Mouse (Mus musculus) MEL (cell line): ENCODE data around the gene U90926. TPM values are rescaled to one million over a fixed set of nuclear protein-coding genes. Genes with fewer than 3 reads are reported as not detected.

Experiments
- DNase-seq: peaks from one replicate; pipeline ENCODE4 v3.0.0; 2011; ENCODE audit warnings: low read depth, low spot score
- H3K27ac ChIP-seq: 2 replicates; pipeline ENCODE4 v1.5.1; 2012; ENCODE audit warnings: low read depth, mild to moderate bottlenecking, control low read depth, low read length, moderate library complexity; ENCODE audit not compliant: control insufficient read depth
- H3K27me3 ChIP-seq, 2 experiments: fragments of 150-350 bp in 1 of 2; sonication (generic) in 1 of 2; 2 replicates each; pipeline ENCODE4 v1.6.1; 2012; ENCODE audit warnings: low read length in 2 of 2, mild to moderate bottlenecking in 2 of 2, improper control_type of control experiment in 1 of 2, moderate library complexity in 1 of 2; ENCODE audit not compliant: insufficient read depth in 2 of 2, control insufficient read depth in 1 of 2
- H3K36me3 ChIP-seq, 2 experiments: 2 replicates each; pipeline ENCODE4 v1.6.1; 2012 to 2014; ENCODE audit warnings: low read length in 2 of 2, improper control_type of control experiment in 1 of 2, inconsistent platforms in 1 of 2, mild to moderate bottlenecking in 1 of 2; ENCODE audit not compliant: insufficient read depth in 2 of 2, control insufficient read depth in 1 of 2
- H3K4me1 ChIP-seq, 2 experiments: fragments of 150-350 bp in 1 of 2; sonication (generic) in 1 of 2; 2 replicates each; pipeline ENCODE4 v1.6.1; 2012; ENCODE audit warnings: low read length in 2 of 2, improper control_type of control experiment in 1 of 2, mild to moderate bottlenecking in 1 of 2; ENCODE audit not compliant: insufficient read depth in 2 of 2, control insufficient read depth in 1 of 2
- H3K4me3 ChIP-seq, 2 experiments: fragments of 150-350 bp in 1 of 2; sonication (generic) in 1 of 2; 2 replicates each; pipeline ENCODE4 v1.5.1; 2012; ENCODE audit warnings: low read depth in 2 of 2, low read length in 2 of 2, mild to moderate bottlenecking in 2 of 2, moderate library complexity in 2 of 2, control low read depth in 1 of 2, improper control_type of control experiment in 1 of 2; ENCODE audit not compliant: control insufficient read depth in 1 of 2, insufficient read depth in 1 of 2
- H3K79me2 ChIP-seq: 2 replicates; pipeline ENCODE4 v1.6.1; 2012; ENCODE audit warnings: mild to moderate bottlenecking, low read length, moderate library complexity; ENCODE audit not compliant: control insufficient read depth, poor library complexity, insufficient read depth
- H3K9ac ChIP-seq: 2 replicates; pipeline ENCODE4 v1.6.1; 2012; ENCODE audit warnings: low read depth, mild to moderate bottlenecking, control low read depth, low read length, moderate library complexity; ENCODE audit not compliant: control insufficient read depth, poor library complexity, severe bottlenecking
- H3K9me3 ChIP-seq: fragments of 150-350 bp; sonication (generic); replicated peaks from 2 replicates; pipeline ENCODE4 v1.6.1; 2012; ENCODE audit warnings: mild to moderate bottlenecking, low read length, improper control_type of control experiment, moderate library complexity; ENCODE audit not compliant: insufficient read depth
- CHD1 ChIP-seq: IDR thresholded peaks from 2 replicates; pipeline ENCODE4 v1.6.1; 2012; ENCODE audit warnings: low read depth, mild to moderate bottlenecking, inconsistent platforms, low read length, improper control_type of control experiment
- CHD2 ChIP-seq: IDR thresholded peaks from 2 replicates; pipeline ENCODE4 v1.6.1; 2011; ENCODE audit warnings: low read length, improper control_type of control experiment
- CTCF ChIP-seq, 3 experiments: IDR thresholded peaks in 2 of 3; conservative IDR thresholded peaks in 1 of 3; 2 replicates each; pipeline ENCODE4 v1.5.1; 2011 to 2012; ENCODE audit warnings: low read length in 3 of 3, low read depth in 2 of 3, mild to moderate bottlenecking in 2 of 3, improper control_type of control experiment in 1 of 3, inconsistent platforms in 1 of 3, mixed read lengths in 1 of 3, moderate library complexity in 1 of 3; ENCODE audit not compliant: control insufficient read depth in 1 of 3, insufficient read depth in 1 of 3, poor library complexity in 1 of 3, severe bottlenecking in 1 of 3
- ETS1 ChIP-seq: IDR thresholded peaks from 2 replicates; pipeline ENCODE4 v1.6.1; 2012; ENCODE audit warnings: low read depth, mild to moderate bottlenecking, inconsistent platforms, low read length, improper control_type of control experiment, moderate library complexity
- HCFC1 ChIP-seq: IDR thresholded peaks from 2 replicates; pipeline ENCODE4 v1.6.1; 2012; ENCODE audit warnings: low read depth, mild to moderate bottlenecking, inconsistent platforms, low read length, improper control_type of control experiment, moderate library complexity
- KAT2A ChIP-seq: conservative IDR thresholded peaks from 2 replicates; pipeline ENCODE4 v1.6.1; 2012; ENCODE audit warnings: low read depth, low read length, improper control_type of control experiment, inconsistent platforms
- MEF2A ChIP-seq: IDR thresholded peaks from 2 replicates; pipeline ENCODE4 v1.6.1; 2014; ENCODE audit warnings: low read depth, mild to moderate bottlenecking, inconsistent platforms, low read length, improper control_type of control experiment; ENCODE audit not compliant: poor library complexity, insufficient replicate concordance, severe bottlenecking; ENCODE audit errors: extremely low read depth
- MYB ChIP-seq: IDR thresholded peaks from 2 replicates; pipeline ENCODE4 v1.6.1; 2011; ENCODE audit warnings: mild to moderate bottlenecking, low read depth, low read length, improper control_type of control experiment
- MYC ChIP-seq: IDR thresholded peaks from 2 replicates; pipeline ENCODE4 v1.6.1; 2011; ENCODE audit warnings: low read depth, mild to moderate bottlenecking, low read length, improper control_type of control experiment, moderate library complexity
- NELFE ChIP-seq: IDR thresholded peaks from 2 replicates; pipeline ENCODE4 v1.6.1; 2011; ENCODE audit warnings: low read depth, low read length, improper control_type of control experiment
- RCOR1 ChIP-seq: IDR thresholded peaks from 2 replicates; pipeline ENCODE4 v1.6.1; 2012; ENCODE audit warnings: low read depth, mild to moderate bottlenecking, inconsistent platforms, low read length, improper control_type of control experiment
- TAL1 ChIP-seq: IDR thresholded peaks from 2 replicates; pipeline ENCODE4 v1.6.1; 2012; ENCODE audit warnings: mild to moderate bottlenecking, inconsistent platforms, low read length, moderate library complexity, mixed read lengths
- TBP ChIP-seq: IDR thresholded peaks from 2 replicates; pipeline ENCODE4 v1.8.0; 2011; ENCODE audit warnings: low read depth, low read length, improper control_type of control experiment
- USF1 ChIP-seq: IDR thresholded peaks from 2 replicates; pipeline ENCODE4 v1.6.1; 2014; ENCODE audit warnings: low read depth, mild to moderate bottlenecking, inconsistent platforms, low read length, improper control_type of control experiment, moderate library complexity
- polyA plus RNA-seq, 2 experiments: library from polyadenylated mRNA; stranded (reverse) in 1 of 2; unstranded in 1 of 2; fragments of >175 nt in 1 of 2; fragments of >200 nt in 1 of 2; gene quantifications; 2 replicates each; pipeline versions ENCODE4 v1.2.1 to v1.2.4; 2012; ENCODE audit warnings: low replicate concordance in 2 of 2, low read depth in 1 of 2; ENCODE audit not compliant: insufficient read length in 2 of 2, insufficient read depth in 1 of 2, missing spikeins in 1 of 2
- total RNA-seq: library from RNA; depleted of rRNA; stranded (reverse); fragments of 300-350 nt; gene quantifications from 2 replicates; pipeline ENCODE4 v1.2.3, GENCODE M21; 2012; rRNA removed

Gene U90926
- not detected in 2 replicates for total RNA-seq
- polyA plus RNA-seq = not detected

- H3K9me3 ChIP-seq = no peaks in the 10 kb centered on the region
- no peak within 1 kb of the TSS for H3K4me3 ChIP-seq
- peaks cover 0 to 18% of the 10 kb centered on the region in 2 experiments; a peak in 2 of 4 replicates for H3K4me1 ChIP-seq
- H3K9ac ChIP-seq = no peak within 1 kb of the TSS
- H3K79me2 ChIP-seq = no peaks in the 10 kb centered on the region
- H3K27ac ChIP-seq = no peak within 1 kb of the TSS
- no peak for TF ChIP-seq MEF2A
- no peak for TF ChIP-seq TBP
- TF ChIP-seq MYB = no peak
- no peak for TF ChIP-seq CHD2
- TF ChIP-seq RCOR1 = no peak
- no peak for TF ChIP-seq NELFE
- TF ChIP-seq HCFC1 = no peak
- TF ChIP-seq MYC = no peak
- TF ChIP-seq ETS1 = no peak
- TF ChIP-seq, all 39 proteins: peak for 0
- H3K27me3 ChIP-seq = no peaks in the 10 kb centered on the region; a peak in 1 of 4 replicates
- no peak for DNase-seq
- peaks cover 0 to 11% of the 10 kb centered on the region in 2 experiments; a peak in 2 of 4 replicates for H3K36me3 ChIP-seq
Observed at GRCm38 (mm10) chr5:92215308-92215707, at the start of gene U90926. Gene U90926 (minus strand): TSS chr5:92215408.

GRCm38 (mm10) chr5:92263761-92264359 lies 48.7 kb upstream of the U90926 start:
- Histone ChIP-seq H3K9me3 (no peaks in the 10 kb centered on the region), H3K79me2 (no peaks in the 10 kb centered on the region), H3K4me1 (no peaks in the 10 kb centered on the region; a peak in 1 of 4 replicates), H3K27ac (no peak overlapping the region), H3K36me3 (no peaks in the 10 kb centered on the region), H3K27me3 (no peaks in the 10 kb centered on the region), H3K9ac (no peak overlapping the region), H3K4me3 (no peak overlapping the region)
- no peak for DNase-seq
- TF ChIP-seq USF1 = no peak
- TF ChIP-seq NELFE = no peak
- TF ChIP-seq CHD1 = no peak
- TF ChIP-seq TAL1 = no peak
- no peak for TF ChIP-seq RCOR1
- TF ChIP-seq TBP = no peak

GRCm38 (mm10) chr5:92262646-92263045 lies 47.4 kb upstream of the U90926 start:
- no peak for TF ChIP-seq KAT2A
- TF ChIP-seq CTCF (IDR thresholded peaks at IDR 0.05 in 2 of 3, conservative IDR thresholded peaks at IDR 0.05 in 1 of 3; ENCODE audit: control insufficient read depth in 1 of 3, insufficient read depth in 1 of 3, low read depth in 2 of 3, low read length in 3 of 3, poor library complexity in 1 of 3, severe bottlenecking in 1 of 3) = no peak
- peak; percentile 24; the same call in 1 of the 2 replicates for TF ChIP-seq ETS1
- Histone ChIP-seq H3K36me3 (no peaks in the 10 kb centered on the region), H3K79me2 (no peaks in the 10 kb centered on the region), H3K4me3 (no peak overlapping the region), H3K9me3 (no peaks in the 10 kb centered on the region), H3K9ac (no peak overlapping the region), H3K27ac (no peak overlapping the region), H3K27me3 (no peaks in the 10 kb centered on the region), H3K4me1 (peaks cover 0 to under 1% of the 10 kb centered on the region in 2 experiments; a peak in 2 of 4 replicates)
- DNase-seq = no peak
